Mouse (Mus musculus): Measurements from ENCODE around the gene Capn1.

GRCm38 (mm10) chr19:5992012-5992411, 23.7 kb downstream of the Capn1 start:
- TF ChIP-seq CTCF (IDR thresholded peaks at IDR 0.05; ENCODE audit: low read depth, low read length) (no peak), GATA1 (IDR thresholded peaks at IDR 0.05; ENCODE audit: borderline replicate concordance, low read length) (no peak), TAL1 (conservative IDR thresholded peaks at IDR 0.05; ENCODE audit: low read depth, low read length) (no peak)

Measured in G1E (cell line).